Mouse (Mus musculus): ENCODE results near the gene Oard1.
A peak's percentile ranks its signal among the peaks of the same experiment; 100 is the strongest.

Oard1 gene

GRCm38 (mm10) chr17:48408526-48409291 is 1.1 kb upstream of the Oard1 start:
- peak; percentile 34 for DNase-seq (ENCODE audit: low spot score)

- no peak for DNase-seq (ENCODE audit: low spot score)
These were observed 528 bp downstream of the Oard1 start for GRCm38 (mm10) chr17:48410299-48410785.

GRCm38 (mm10) chr17:48411241-48411640 is 1.4 kb downstream of the Oard1 start:
- no peak for DNase-seq (ENCODE audit: low spot score)

- DNase-seq (ENCODE audit: low spot score): no peak
These were observed 6.2 kb downstream of the Oard1 start for GRCm38 (mm10) chr17:48416011-48416410.

GRCm38 (mm10) chr17:48416425-48417195 is 6.8 kb downstream of the Oard1 start:
- DNase-seq (ENCODE audit: low spot score): no peak

GRCm38 (mm10) chr17:48417521-48417920 is 7.7 kb downstream of the Oard1 start:
- DNase-seq (ENCODE audit: low spot score): no peak

GRCm38 (mm10) chr17:48418174-48418573 is 8.4 kb downstream of the Oard1 start:
- no peak for DNase-seq (ENCODE audit: low spot score)

- DNase-seq (ENCODE audit: low spot score): no peak
These were observed 9.0 kb downstream of the Oard1 start for GRCm38 (mm10) chr17:48418781-48419180.

- DNase-seq (ENCODE audit: low spot score): no peak
These were observed 9.8 kb downstream of the Oard1 start for GRCm38 (mm10) chr17:48419571-48419970.

GRCm38 (mm10) chr17:48424237-48424636 is 14.4 kb downstream of the Oard1 start:
- no peak for DNase-seq (ENCODE audit: low spot score)

- DNase-seq (ENCODE audit: low spot score): no peak
These were observed 16.2 kb downstream of the Oard1 start for GRCm38 (mm10) chr17:48425823-48426612.

GRCm38 (mm10) chr17:48426991-48427750 is 17.4 kb downstream of the Oard1 start:
- DNase-seq (ENCODE audit: low spot score): no peak

- DNase-seq (ENCODE audit: low spot score): no peak
These were observed 18.2 kb downstream of the Oard1 start for GRCm38 (mm10) chr17:48427852-48428530.

- DNase-seq (ENCODE audit: low spot score): no peak
These were observed 20.6 kb downstream of the Oard1 start for GRCm38 (mm10) chr17:48430394-48430793.

- no peak for DNase-seq (ENCODE audit: low spot score)
These were observed 21.2 kb downstream of the Oard1 start for GRCm38 (mm10) chr17:48431054-48431453.

- no peak for DNase-seq (ENCODE audit: low spot score)
These were observed 22.6 kb downstream of the Oard1 start, which contains the start of gene Apobec2 for GRCm38 (mm10) chr17:48432158-48432980. Gene Apobec2 (minus strand): TSS chr17:48432930.

- no peak for DNase-seq (ENCODE audit: low spot score)
These were observed 23.3 kb downstream of the Oard1 start for GRCm38 (mm10) chr17:48433006-48433655.

- no peak for DNase-seq (ENCODE audit: low spot score)
These were observed 24.0 kb downstream of the Oard1 start for GRCm38 (mm10) chr17:48433689-48434330.

- no peak for DNase-seq (ENCODE audit: low spot score)
These were observed 24.7 kb downstream of the Oard1 start for GRCm38 (mm10) chr17:48434479-48434878.
